Mouse (Mus musculus): ENCODE results near the gene Tmem189. TPM values are rescaled to one million over a fixed set of nuclear protein-coding genes. Genes with fewer than 3 reads are reported as not detected.
"Not testable (repeated sequence)": the region's sequence is repeated elsewhere in the genome, so short reads cannot be mapped to it uniquely, and the experiment has no call there.

Tmem189 gene
- polyA plus RNA-seq, 1 experiment from 2014 or later = 40.2 TPM

- no peaks in the 10 kb centered on the region for H3K27me3 ChIP-seq (replicated peaks; ENCODE audit: low read depth, poor library complexity, severe bottlenecking)
- H3K4me1 ChIP-seq = peaks cover 31% of the 10 kb centered on the region
- H3K9me3 ChIP-seq = no peaks in the 10 kb centered on the region
- H3K4me3 ChIP-seq = no peak overlapping the region
- DNase-seq (ENCODE audit: low spot score) = no peak
- no peak overlapping the region for H3K27ac ChIP-seq (replicated peaks)
- 86% methylated on average over 10 of the region's 10 CpGs for WGBS
- H3K36me3 ChIP-seq (replicated peaks) = peaks cover 77% of the 10 kb centered on the region
These were observed 34.6 kb downstream of the Tmem189 start for GRCm38 (mm10) chr2:167654911-167655600.

- no peak overlapping the region for H3K4me3 ChIP-seq
- H3K36me3 ChIP-seq (replicated peaks) = peaks cover 88% of the 10 kb centered on the region
- WGBS = 88% methylated on average over 7 of the region's 7 CpGs
- H3K27ac ChIP-seq (replicated peaks) = no peak overlapping the region
- H3K9me3 ChIP-seq = no peaks in the 10 kb centered on the region
- H3K27me3 ChIP-seq (replicated peaks; ENCODE audit: low read depth, poor library complexity, severe bottlenecking) = no peaks in the 10 kb centered on the region
- H3K4me1 ChIP-seq = peaks cover 8% of the 10 kb centered on the region
- DNase-seq (ENCODE audit: low spot score) = no peak
These were observed 36.9 kb downstream of the Tmem189 start for GRCm38 (mm10) chr2:167652694-167653093.

GRCm38 (mm10) chr2:167651622-167652021, 38.0 kb downstream of the Tmem189 start:
- WGBS = 76% methylated on average over 9 of the region's 9 CpGs
- Histone ChIP-seq H3K27me3 (replicated peaks; ENCODE audit: low read depth, poor library complexity, severe bottlenecking) (no peaks in the 10 kb centered on the region), H3K4me3 (no peak overlapping the region), H3K27ac (replicated peaks) (no peak overlapping the region), H3K9me3 (no peaks in the 10 kb centered on the region), H3K36me3 (replicated peaks) (peaks cover 88% of the 10 kb centered on the region), H3K4me1 (peaks cover 1% of the 10 kb centered on the region)
- no peak for DNase-seq (ENCODE audit: low spot score)

GRCm38 (mm10) chr2:167649290-167650032, 40.2 kb downstream of the Tmem189 start:
- H3K27ac ChIP-seq (replicated peaks) = no peak overlapping the region
- no peak for DNase-seq (ENCODE audit: low spot score)
- H3K27me3 ChIP-seq (replicated peaks; ENCODE audit: low read depth, poor library complexity, severe bottlenecking) = no peaks in the 10 kb centered on the region
- peaks cover 96% of the 10 kb centered on the region for H3K36me3 ChIP-seq (replicated peaks)
- no peaks in the 10 kb centered on the region; the same call in 1 of the 2 replicates for H3K4me1 ChIP-seq
- H3K4me3 ChIP-seq = no peak overlapping the region
- 90% methylated on average over 12 of the region's 12 CpGs for WGBS
- no peaks in the 10 kb centered on the region for H3K9me3 ChIP-seq

- H3K4me3 ChIP-seq = no peak overlapping the region
- H3K27ac ChIP-seq (replicated peaks) = no peak overlapping the region
- peaks cover 88% of the 10 kb centered on the region for H3K36me3 ChIP-seq (replicated peaks)
- H3K4me1 ChIP-seq = no peaks in the 10 kb centered on the region
- H3K27me3 ChIP-seq (replicated peaks; ENCODE audit: low read depth, poor library complexity, severe bottlenecking) = no peaks in the 10 kb centered on the region
- no peaks in the 10 kb centered on the region for H3K9me3 ChIP-seq
- WGBS = 81% methylated on average over 4 of the region's 4 CpGs
- no peak for DNase-seq (ENCODE audit: low spot score)
These were observed 43.2 kb downstream of the Tmem189 start for GRCm38 (mm10) chr2:167646411-167646810.

- not testable (repeated sequence) for DNase-seq (ENCODE audit: low spot score); H3K4me1 ChIP-seq; H3K9me3 ChIP-seq; H3K4me3 ChIP-seq; H3K27ac ChIP-seq (replicated peaks); H3K27me3 ChIP-seq (replicated peaks; ENCODE audit: low read depth, poor library complexity, severe bottlenecking)
- WGBS = 86% methylated on average over 13 of the region's 13 CpGs
- peaks cover 62% of the 10 kb centered on the region for H3K36me3 ChIP-seq (replicated peaks)
These were observed 46.1 kb downstream of the Tmem189 start for GRCm38 (mm10) chr2:167643356-167644052.

GRCm38 (mm10) chr2:167642164-167642563, 47.5 kb downstream of the Tmem189 start:
- Histone ChIP-seq H3K4me1 (no peaks in the 10 kb centered on the region), H3K36me3 (replicated peaks) (peaks cover 49% of the 10 kb centered on the region), H3K27me3 (replicated peaks; ENCODE audit: low read depth, poor library complexity, severe bottlenecking) (no peaks in the 10 kb centered on the region), H3K27ac (replicated peaks) (no peak overlapping the region), H3K9me3 (no peaks in the 10 kb centered on the region), H3K4me3 (no peak overlapping the region)
- 88% methylated on average over 6 of the region's 6 CpGs for WGBS
- no peak for DNase-seq (ENCODE audit: low spot score)

GRCm38 (mm10) chr2:167641337-167641736, 48.3 kb downstream of the Tmem189 start:
- 50% methylated on average over 8 of the region's 8 CpGs for WGBS
- DNase-seq (ENCODE audit: low spot score) = peak; percentile 33

GRCm38 (mm10) chr2:167640279-167640678, 49.3 kb downstream of the Tmem189 start:
- H3K4me1 ChIP-seq = no peaks in the 10 kb centered on the region
- H3K4me3 ChIP-seq = no peak overlapping the region
- H3K27me3 ChIP-seq (replicated peaks; ENCODE audit: low read depth, poor library complexity, severe bottlenecking) = no peaks in the 10 kb centered on the region
- H3K27ac ChIP-seq (replicated peaks) = no peak overlapping the region
- peak; percentile 44 for DNase-seq (ENCODE audit: low spot score)
- H3K9me3 ChIP-seq = no peaks in the 10 kb centered on the region
- 83% methylated on average over 3 of the region's 3 CpGs for WGBS
- H3K36me3 ChIP-seq (replicated peaks) = peaks cover 30% of the 10 kb centered on the region

More at GRCm38 (mm10) chr2:167641337-167641736, 48.3 kb downstream of the Tmem189 start:
- H3K9me3 ChIP-seq = no peaks in the 10 kb centered on the region
- H3K4me1 ChIP-seq = no peaks in the 10 kb centered on the region
- H3K27me3 ChIP-seq (replicated peaks; ENCODE audit: low read depth, poor library complexity, severe bottlenecking) = no peaks in the 10 kb centered on the region
- H3K4me3 ChIP-seq = no peak overlapping the region
- H3K27ac ChIP-seq (replicated peaks) = no peak overlapping the region
- peaks cover 41% of the 10 kb centered on the region for H3K36me3 ChIP-seq (replicated peaks)

- DNase-seq (ENCODE audit: low spot score) = no peak
- Histone ChIP-seq H3K4me1 (peaks cover 40% of the 10 kb centered on the region), H3K36me3 (replicated peaks) (no peaks in the 10 kb centered on the region), H3K27ac (replicated peaks) (no peak overlapping the region), H3K9me3 (no peaks in the 10 kb centered on the region), H3K4me3 (peak overlapping the region; percentile 49), H3K27me3 (replicated peaks; ENCODE audit: low read depth, poor library complexity, severe bottlenecking) (no peaks in the 10 kb centered on the region)
- WGBS = 78% methylated on average over 7 of the region's 7 CpGs
These were observed 54.6 kb downstream of the Tmem189 start for GRCm38 (mm10) chr2:167634865-167635512.

GRCm38 (mm10) chr2:167634338-167634770, 55.3 kb downstream of the Tmem189 start:
- H3K27ac ChIP-seq (replicated peaks) = peak overlapping the region; percentile 79
- peak overlapping the region; percentile 49 for H3K4me3 ChIP-seq
- H3K27me3 ChIP-seq (replicated peaks; ENCODE audit: low read depth, poor library complexity, severe bottlenecking) = no peaks in the 10 kb centered on the region
- peaks cover 4% of the 10 kb centered on the region for H3K36me3 ChIP-seq (replicated peaks)
- H3K4me1 ChIP-seq = peaks cover 46% of the 10 kb centered on the region
- H3K9me3 ChIP-seq = no peaks in the 10 kb centered on the region
- peak; percentile 98 for DNase-seq (ENCODE audit: low spot score)
- 1% methylated on average over 15 of the region's 15 CpGs for WGBS

GRCm38 (mm10) chr2:167633537-167633872, 56.1 kb downstream of the Tmem189 start:
- 91% methylated on average over 6 of the region's 6 CpGs for WGBS
- Histone ChIP-seq H3K4me3 (peak overlapping the region; percentile 49; the same call in 1 of the 2 replicates), H3K9me3 (no peaks in the 10 kb centered on the region), H3K4me1 (peaks cover 55% of the 10 kb centered on the region), H3K36me3 (replicated peaks) (peaks cover 12% of the 10 kb centered on the region), H3K27me3 (replicated peaks; ENCODE audit: low read depth, poor library complexity, severe bottlenecking) (no peaks in the 10 kb centered on the region), H3K27ac (replicated peaks) (peak overlapping the region; percentile 79)
- DNase-seq (ENCODE audit: low spot score) = no peak

Measured in embryonic facial prominence, embryonic 10.5 days (tissue).